Mouse (Mus musculus): ENCODE measurements around the gene Ccdc106. TPM values are rescaled to one million over a fixed set of nuclear protein-coding genes. Genes with fewer than 3 reads are reported as not detected.
"Not testable (repeated sequence)": the region's sequence is repeated elsewhere in the genome, so short reads cannot be mapped to it uniquely, and the experiment has no call there.

Ccdc106 gene
- polyA plus RNA-seq, 1 experiment from 2014 or later = 40.0 TPM

DNA sequence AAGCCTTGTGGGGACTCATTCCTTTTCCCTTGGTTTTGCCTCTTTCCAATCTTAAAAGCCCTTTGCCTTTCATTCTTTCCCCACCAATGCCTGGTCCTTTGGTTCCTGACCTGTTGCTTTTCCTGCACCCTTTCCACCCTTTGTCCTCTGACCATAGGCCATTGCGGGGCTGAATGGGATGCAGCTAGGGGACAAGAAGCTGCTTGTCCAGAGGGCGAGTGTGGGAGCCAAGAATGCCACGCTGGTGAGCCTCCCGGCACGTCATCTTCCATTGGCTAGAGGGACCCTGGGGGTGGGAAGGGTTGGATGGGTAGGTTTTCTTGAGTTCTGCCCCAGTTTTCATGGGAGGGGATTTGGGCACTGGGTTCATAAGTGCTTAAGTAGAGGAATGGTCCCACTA is 54.6 kb downstream of the Ccdc106 start:
- 88% methylated on average over 5 of the region's 5 CpGs for WGBS
- Histone ChIP-seq H3K4me3 (no peak overlapping the region), H3K9me3 (no peaks in the 10 kb centered on the region), H3K36me3 (peaks cover 88% of the 10 kb centered on the region), H3K4me1 (replicated peaks) (0 out of 2 replicates have a peak, but pooled peaks cover 5% of the 10 kb centered on the region), H3K9ac (no peak overlapping the region), H3K27ac (replicated peaks) (no peak overlapping the region), H3K27me3 (no peaks in the 10 kb centered on the region), H3K4me2 (no peak overlapping the region)
- no peak for ATAC-seq (ENCODE audit: low read depth)

DNA sequence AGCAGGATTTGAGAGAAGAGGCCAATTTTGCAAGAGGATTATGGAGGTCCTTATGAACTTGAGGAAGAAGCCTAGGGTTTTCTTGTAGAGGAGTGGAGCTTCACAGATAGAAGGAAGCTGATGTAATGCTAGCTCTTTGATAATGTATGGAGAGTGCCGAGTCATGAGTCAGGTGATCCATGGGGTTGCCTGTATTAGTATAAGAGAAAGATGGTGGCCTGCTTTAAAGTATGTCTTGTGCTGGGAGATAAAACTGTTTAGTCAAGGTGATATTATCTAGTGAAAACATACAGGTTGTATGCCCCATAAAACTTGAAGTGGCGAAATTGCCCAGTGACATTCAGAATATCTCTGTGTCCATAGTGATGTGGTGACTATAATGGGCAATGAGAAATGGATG is 56.6 kb downstream of the Ccdc106 start:
- ATAC-seq (ENCODE audit: low read depth) = no peak
- Histone ChIP-seq H3K4me1 (replicated peaks) (peaks cover 19% of the 10 kb centered on the region), H3K27ac (replicated peaks) (no peak overlapping the region), H3K4me3 (no peak overlapping the region), H3K36me3 (peaks cover 69% of the 10 kb centered on the region), H3K27me3 (no peaks in the 10 kb centered on the region), H3K9ac (no peak overlapping the region), H3K9me3 (no peaks in the 10 kb centered on the region), H3K4me2 (no peak overlapping the region)
- WGBS = 92% methylated on average over 2 of the region's 2 CpGs

DNA sequence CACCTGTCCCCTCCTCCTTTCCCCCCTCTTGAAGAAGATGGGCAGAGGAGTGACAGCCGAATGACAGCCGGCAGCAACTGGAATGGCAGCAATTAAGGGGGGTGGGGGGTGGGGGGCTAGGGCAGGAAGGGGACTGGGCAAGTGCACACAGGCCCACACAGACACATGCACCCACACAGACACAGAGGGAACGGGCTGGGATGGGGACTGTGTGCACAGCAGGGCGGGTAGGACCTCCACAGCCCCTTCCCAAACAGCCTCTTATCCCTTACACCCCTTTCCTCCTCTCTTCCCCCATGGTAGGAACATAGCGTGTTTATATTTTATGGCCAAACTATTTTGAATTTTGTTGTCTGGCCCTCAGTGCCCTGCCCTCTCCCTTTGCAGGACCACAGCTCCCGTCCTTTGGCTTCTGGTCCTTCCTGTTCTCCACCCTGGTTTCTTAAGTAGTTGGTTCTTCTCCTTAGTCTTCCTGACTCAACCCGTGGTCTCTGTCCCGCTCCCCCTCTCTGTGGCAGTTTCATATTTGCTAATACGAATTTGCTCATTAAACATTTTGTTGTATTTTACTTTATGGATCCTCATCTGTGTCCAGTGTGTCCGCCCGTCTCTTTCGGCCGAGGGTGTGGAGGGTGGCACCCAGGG is 59.1 kb downstream of the Ccdc106 start:
- not testable (repeated sequence) for H3K27me3 ChIP-seq, H3K9me3 ChIP-seq
- peak; percentile 54 for ATAC-seq (ENCODE audit: low read depth)
- Histone ChIP-seq H3K4me2 (peak overlapping the region; percentile 93), H3K9ac (peak overlapping the region; percentile 99), H3K4me1 (replicated peaks) (peaks cover 37% of the 10 kb centered on the region), H3K27ac (replicated peaks) (peak overlapping the region; percentile 93), H3K36me3 (peaks cover 54% of the 10 kb centered on the region), H3K4me3 (peak overlapping the region; percentile 99)
- WGBS = 47% methylated on average over 10 of the region's 13 CpGs

DNA sequence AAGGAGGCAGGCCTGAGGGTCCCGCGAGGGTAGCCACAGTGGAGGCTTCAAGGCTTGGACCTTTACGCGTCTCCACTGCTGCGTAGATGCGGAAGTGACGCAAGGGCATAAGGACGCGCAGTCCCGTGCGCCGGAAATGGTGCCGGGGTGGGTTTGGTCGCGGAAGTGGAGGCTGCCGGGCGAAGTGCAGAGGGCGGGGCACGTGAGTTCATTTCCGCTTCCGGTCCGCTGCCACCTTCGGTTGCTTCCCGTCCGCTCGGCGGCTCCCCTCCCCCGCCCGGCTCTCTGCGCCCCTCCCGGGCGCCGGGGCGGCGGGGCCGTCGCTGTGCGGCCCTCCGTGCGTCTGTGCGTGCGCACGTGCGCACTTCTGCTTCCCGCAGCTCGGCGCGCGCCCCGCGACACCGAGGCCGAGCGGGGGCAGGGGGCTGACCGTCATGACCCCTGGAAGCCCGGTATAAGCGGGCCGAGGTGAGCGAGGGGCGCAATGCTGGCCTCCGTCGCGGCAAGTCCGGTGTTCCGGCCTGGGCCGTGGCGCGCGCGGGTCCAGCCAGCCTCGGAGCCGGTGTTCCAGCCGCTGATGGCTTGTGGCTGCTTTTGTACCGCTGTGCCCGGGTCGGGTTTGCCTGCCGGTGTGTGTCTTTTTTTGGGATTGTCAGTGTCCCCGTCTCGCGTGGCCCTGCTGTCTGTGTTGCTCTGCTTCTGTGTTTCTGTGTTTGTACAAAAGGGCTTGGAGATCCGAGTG is 59.8 kb downstream of the Ccdc106 start, which contains the start of gene Epn1:
TSS of gene Epn1 (plus strand) at position 226 of the 742 bp plus-strand sequence.
- Histone ChIP-seq H3K27ac (replicated peaks) (peak within 1 kb of the TSS; percentile 93), H3K9ac (peak within 1 kb of the TSS; percentile 99), H3K27me3 (no peaks in the 10 kb centered on the region), H3K4me2 (peak within 1 kb of the TSS; percentile 93), H3K4me3 (peak within 1 kb of the TSS; percentile 99), H3K36me3 (peaks cover 54% of the 10 kb centered on the region), H3K4me1 (replicated peaks) (peaks cover 37% of the 10 kb centered on the region), H3K9me3 (no peaks in the 10 kb centered on the region)
- ATAC-seq (ENCODE audit: low read depth) = peak; percentile 98
- WGBS = under 1% methylated on average over 79 of the region's 81 CpGs

DNA sequence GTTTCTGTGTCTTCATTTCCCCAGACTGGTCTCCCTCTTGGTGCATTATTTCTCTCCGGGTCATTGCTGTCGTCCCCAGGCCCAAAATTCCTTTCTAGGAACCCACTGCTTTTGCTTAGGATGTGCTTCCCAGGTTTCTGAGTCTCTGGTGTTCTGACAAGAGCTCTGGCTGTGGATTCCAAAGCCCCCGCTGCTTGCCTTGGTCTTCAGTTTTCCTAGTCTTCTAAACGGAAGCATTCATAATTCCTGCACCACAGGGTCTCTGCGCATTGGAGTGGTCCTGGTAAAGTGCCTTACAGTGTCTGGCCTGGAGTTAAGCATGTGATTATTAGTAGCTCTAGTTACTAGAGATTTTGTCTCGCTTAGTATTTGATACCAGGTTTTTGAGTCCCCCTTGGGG is 60.5 kb downstream of the Ccdc106 start:
- no peak for ATAC-seq (ENCODE audit: low read depth)

DNA sequence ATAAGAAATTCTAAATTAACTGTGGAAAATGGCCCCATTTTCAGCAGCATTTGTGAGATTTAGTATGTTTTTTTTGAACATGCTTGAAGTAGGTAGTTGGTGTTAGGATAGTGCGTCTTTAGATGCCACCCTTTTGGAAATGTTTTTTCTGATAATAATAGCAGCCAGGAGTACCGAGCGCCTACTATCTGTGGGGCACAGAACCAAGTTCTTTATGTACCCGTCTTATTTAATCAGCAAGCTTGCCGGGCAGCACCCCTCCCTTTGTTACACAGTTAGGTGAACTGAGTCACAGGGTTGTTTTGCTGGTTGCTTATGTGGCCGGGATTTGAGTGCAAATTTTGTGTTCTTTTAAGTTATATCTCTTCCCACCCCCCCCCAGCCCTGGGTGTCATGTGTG is 60.9 kb downstream of the Ccdc106 start:
- no peak for ATAC-seq (ENCODE audit: low read depth)
- 81% methylated on average over 6 of the region's 6 CpGs for WGBS

More for the DNA sequence above, 60.5 kb downstream of the Ccdc106 start:
- Histone ChIP-seq H3K36me3 (peaks cover 56% of the 10 kb centered on the region), H3K9ac (peak overlapping the region; percentile 99), H3K4me2 (peak overlapping the region; percentile 93), H3K9me3 (no peaks in the 10 kb centered on the region), H3K27me3 (no peaks in the 10 kb centered on the region), H3K27ac (replicated peaks) (peak overlapping the region; percentile 93), H3K4me3 (peak overlapping the region; percentile 99), H3K4me1 (replicated peaks) (peaks cover 37% of the 10 kb centered on the region)
- 19% methylated on average over 6 of the region's 6 CpGs for WGBS

DNA sequence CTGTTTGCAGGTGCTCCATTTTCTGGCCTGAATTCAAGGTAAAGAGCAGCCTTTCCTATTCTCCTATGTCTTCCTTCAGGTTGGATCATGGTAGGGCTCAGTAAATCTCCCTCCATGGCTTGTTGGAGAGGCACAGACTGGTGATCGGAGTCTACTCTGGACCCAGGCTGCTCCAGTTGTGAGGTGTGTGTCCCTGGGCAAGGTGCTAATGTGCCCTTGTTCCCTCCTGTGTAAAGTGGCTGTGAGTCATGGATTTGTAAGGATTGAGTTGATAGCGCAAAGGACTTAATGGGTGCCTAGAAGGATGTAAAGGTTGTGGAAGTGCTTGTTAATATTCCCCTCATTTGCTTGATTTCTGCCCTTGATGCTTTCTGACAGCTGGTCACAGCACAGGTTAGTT is 61.6 kb downstream of the Ccdc106 start:
- Histone ChIP-seq H3K27me3 (no peaks in the 10 kb centered on the region), H3K4me3 (peak overlapping the region; percentile 99; the same call in 1 of the 2 replicates), H3K36me3 (peaks cover 53% of the 10 kb centered on the region), H3K9ac (peak overlapping the region; percentile 99; the same call in 1 of the 2 replicates), H3K27ac (replicated peaks) (no peak overlapping the region), H3K9me3 (no peaks in the 10 kb centered on the region), H3K4me1 (replicated peaks) (peaks cover 45% of the 10 kb centered on the region), H3K4me2 (peak overlapping the region; percentile 93)
- ATAC-seq (ENCODE audit: low read depth) = no peak
- WGBS = 100% methylated on average over 2 of the region's 2 CpGs

More for the DNA sequence above, 60.9 kb downstream of the Ccdc106 start:
- peaks cover 41% of the 10 kb centered on the region for H3K4me1 ChIP-seq (replicated peaks)
- H3K27ac ChIP-seq (replicated peaks) = no peak overlapping the region
- H3K4me3 ChIP-seq = peak overlapping the region; percentile 99
- no peaks in the 10 kb centered on the region for H3K27me3 ChIP-seq
- peak overlapping the region; percentile 93 for H3K4me2 ChIP-seq
- peak overlapping the region; percentile 99 for H3K9ac ChIP-seq
- H3K36me3 ChIP-seq = peaks cover 57% of the 10 kb centered on the region
- no peaks in the 10 kb centered on the region for H3K9me3 ChIP-seq

DNA sequence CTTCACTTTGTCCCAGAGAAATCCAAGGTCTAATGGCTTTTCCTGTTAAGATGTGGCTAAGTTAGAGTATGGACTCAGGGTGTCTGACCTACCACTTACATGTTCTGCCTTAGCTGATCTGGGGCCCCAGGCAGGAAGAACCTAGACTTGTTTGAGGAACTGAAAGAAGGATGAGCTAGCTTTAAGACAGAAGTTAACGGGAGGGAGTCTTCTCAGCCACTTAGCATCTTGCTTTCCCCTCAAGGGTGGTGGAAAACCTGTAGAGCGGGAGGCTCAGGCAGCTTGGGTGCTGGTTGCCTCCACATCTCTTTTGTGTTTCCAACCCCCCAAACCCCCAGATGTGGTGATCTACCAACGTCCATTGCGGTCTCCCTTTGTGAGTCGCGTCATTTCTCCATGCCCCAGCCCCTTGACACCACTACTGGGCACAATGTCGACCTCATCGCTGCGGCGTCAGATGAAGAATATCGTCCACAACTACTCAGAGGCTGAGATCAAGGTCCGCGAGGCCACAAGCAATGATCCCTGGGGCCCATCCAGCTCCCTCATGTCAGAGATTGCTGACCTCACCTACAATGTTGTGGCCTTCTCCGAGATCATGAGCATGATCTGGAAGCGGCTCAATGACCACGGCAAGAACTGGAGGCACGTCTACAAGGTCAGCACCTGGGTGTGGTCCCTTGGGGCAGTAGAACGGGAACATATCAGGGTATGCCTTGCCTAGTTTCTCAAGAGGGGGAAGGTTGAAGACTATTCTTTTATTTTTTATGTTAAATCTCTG is 63.2 kb downstream of the Ccdc106 start:
- Histone ChIP-seq H3K9ac (no peak overlapping the region), H3K4me3 (no peak overlapping the region), H3K36me3 (peaks cover 49% of the 10 kb centered on the region), H3K4me2 (no peak overlapping the region), H3K27me3 (no peaks in the 10 kb centered on the region), H3K9me3 (no peaks in the 10 kb centered on the region), H3K4me1 (replicated peaks) (peaks cover 54% of the 10 kb centered on the region), H3K27ac (replicated peaks) (no peak overlapping the region)
- WGBS = 92% methylated on average over 18 of the region's 18 CpGs
- ATAC-seq (ENCODE audit: low read depth) = no peak

DNA sequence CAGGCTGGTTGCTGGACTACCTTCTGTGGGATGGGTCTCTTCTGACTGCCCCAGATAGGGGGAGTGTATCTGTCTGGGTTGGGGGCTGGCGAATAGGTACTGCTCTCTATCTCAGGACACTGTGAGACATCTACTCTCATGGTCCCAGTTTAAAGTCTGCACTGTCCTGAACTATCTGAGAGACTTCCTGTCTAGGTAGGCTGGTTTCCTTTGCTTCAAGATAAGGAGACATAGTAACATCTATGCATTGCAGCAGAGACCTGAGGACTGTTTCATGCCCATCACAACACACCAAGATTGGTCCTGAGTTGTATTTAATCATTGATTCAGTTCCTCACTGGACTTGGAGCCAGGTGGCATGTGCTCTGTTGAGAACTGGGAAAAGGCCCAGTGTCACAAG is 65.2 kb downstream of the Ccdc106 start:
- no peak for ATAC-seq (ENCODE audit: low read depth)
- H3K36me3 ChIP-seq = peaks cover 54% of the 10 kb centered on the region
- H3K4me2 ChIP-seq = no peak overlapping the region
- no peak overlapping the region for H3K4me3 ChIP-seq
- H3K27me3 ChIP-seq = no peaks in the 10 kb centered on the region
- WGBS = 94% methylated on average over 1 of the region's 1 CpGs
- H3K4me1 ChIP-seq (replicated peaks) = peaks cover 49% of the 10 kb centered on the region
- H3K9ac ChIP-seq = no peak overlapping the region
- H3K27ac ChIP-seq (replicated peaks) = no peak overlapping the region
- H3K9me3 ChIP-seq = no peaks in the 10 kb centered on the region

DNA sequence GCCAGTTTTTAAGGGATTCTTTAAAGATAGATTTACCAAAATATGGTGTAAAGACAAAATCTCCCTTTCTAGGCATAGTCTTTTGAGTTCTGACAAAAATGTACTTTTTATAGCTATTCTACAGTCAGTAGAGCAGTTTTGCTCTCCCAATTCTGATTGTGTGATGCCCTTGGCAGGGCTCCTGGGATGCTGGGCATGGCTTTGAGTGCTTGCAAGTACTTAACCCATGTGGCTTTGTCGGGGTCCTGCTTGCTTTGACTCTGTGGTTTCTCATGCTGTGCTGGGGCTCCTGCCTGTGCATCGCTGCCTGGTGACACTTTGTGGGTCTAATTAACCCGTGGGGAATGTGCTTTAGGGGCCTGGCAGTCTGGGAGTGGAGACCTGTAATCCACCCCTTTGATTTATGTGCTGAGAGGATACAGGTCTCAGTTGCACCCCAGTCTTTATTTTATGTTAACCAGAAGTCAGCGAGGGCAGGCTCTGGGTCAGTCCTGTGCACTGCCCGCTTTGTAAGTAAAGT is 66.6 kb downstream of the Ccdc106 start:
- Histone ChIP-seq H3K4me3 (no peak overlapping the region), H3K36me3 (peaks cover 67% of the 10 kb centered on the region), H3K9ac (no peak overlapping the region), H3K27me3 (no peaks in the 10 kb centered on the region), H3K27ac (replicated peaks) (no peak overlapping the region), H3K4me2 (no peak overlapping the region), H3K4me1 (replicated peaks) (peaks cover 34% of the 10 kb centered on the region), H3K9me3 (no peaks in the 10 kb centered on the region)
- no peak for ATAC-seq (ENCODE audit: low read depth)
- 62% methylated on average over 5 of the region's 5 CpGs for WGBS

DNA sequence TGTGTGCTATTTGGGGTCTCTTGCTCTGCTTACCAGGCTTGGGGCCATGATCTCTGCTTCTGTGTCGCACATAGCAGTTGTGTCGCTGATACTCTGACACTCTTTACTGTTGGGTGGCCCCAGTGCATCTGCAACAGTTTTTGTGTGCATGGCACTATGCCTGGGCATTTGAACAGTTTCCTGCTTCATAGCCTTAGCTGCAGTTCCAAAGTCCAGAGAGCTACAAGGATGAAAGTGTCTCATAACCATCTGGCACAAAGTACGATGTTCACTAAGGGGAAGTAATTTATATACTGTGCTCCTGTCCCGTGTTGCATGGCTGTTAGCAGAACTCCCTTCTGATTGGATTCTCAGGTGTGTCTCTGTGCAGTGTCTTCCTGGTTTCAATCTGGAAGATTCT is 67.5 kb downstream of the Ccdc106 start:
- no peak for ATAC-seq (ENCODE audit: low read depth)
- WGBS = 89% methylated on average over 4 of the region's 4 CpGs
- no peak overlapping the region for H3K4me3 ChIP-seq
- no peak overlapping the region for H3K27ac ChIP-seq (replicated peaks)
- no peak overlapping the region for H3K4me2 ChIP-seq
- no peaks in the 10 kb centered on the region for H3K9me3 ChIP-seq
- H3K36me3 ChIP-seq = peaks cover 76% of the 10 kb centered on the region
- peaks cover 28% of the 10 kb centered on the region; the same call in 1 of the 2 replicates for H3K4me1 ChIP-seq (replicated peaks)
- H3K27me3 ChIP-seq = no peaks in the 10 kb centered on the region
- H3K9ac ChIP-seq = no peak overlapping the region

DNA sequence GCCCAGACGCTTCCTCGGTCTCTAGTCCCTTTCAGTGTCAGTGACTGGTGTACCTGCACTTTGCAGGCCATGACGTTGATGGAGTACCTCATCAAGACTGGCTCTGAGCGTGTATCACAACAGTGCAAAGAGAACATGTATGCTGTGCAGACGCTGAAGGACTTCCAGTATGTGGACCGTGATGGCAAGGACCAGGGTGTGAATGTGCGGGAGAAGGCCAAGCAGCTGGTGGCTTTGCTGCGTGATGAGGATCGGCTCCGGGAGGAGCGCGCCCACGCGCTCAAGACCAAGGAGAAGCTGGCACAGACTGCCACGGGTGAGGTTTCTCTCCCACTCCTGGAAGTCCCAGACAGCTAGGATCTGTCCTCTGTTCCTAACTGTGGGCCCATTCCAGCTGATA is 69.5 kb downstream of the Ccdc106 start:
- 0 out of 2 replicates have a peak, but pooled peaks cover 17% of the 10 kb centered on the region for H3K4me1 ChIP-seq (replicated peaks)
- no peak overlapping the region for H3K27ac ChIP-seq (replicated peaks)
- H3K4me2 ChIP-seq = no peak overlapping the region
- H3K4me3 ChIP-seq = no peak overlapping the region
- H3K36me3 ChIP-seq = peaks cover 80% of the 10 kb centered on the region
- no peaks in the 10 kb centered on the region for H3K27me3 ChIP-seq
- WGBS = 96% methylated on average over 15 of the region's 15 CpGs
- ATAC-seq (ENCODE audit: low read depth) = no peak
- H3K9ac ChIP-seq = no peak overlapping the region
- H3K9me3 ChIP-seq = no peaks in the 10 kb centered on the region

All from neural tube, embryonic 13.5 days (tissue).